Mouse (Mus musculus) left cerebral cortex, adult 2 months (tissue): ENCODE measurements at regions not wholly inside any gene's neighbourhood (a gene's known extent, or its start where the extent isn't known, plus 50 kb on each side); places are given as distances from the start of the nearest gene placed in this dataset.

Experiments
- DNase-seq, 2 experiments: peaks; one replicate each; pipeline ENCODE4 v3.0.0; 2021 to 2022; ENCODE audit warnings: low spot score in 2 of 2, mixed read lengths in 1 of 2; ENCODE audit errors: extremely low spot score in 1 of 2
- H3K27ac ChIP-seq: fragments of 200-600 bp; 2 replicates; pipeline ENCODE4 v1.8.1; 2022
- H3K4me3 ChIP-seq: fragments of 200-600 bp; 2 replicates; pipeline ENCODE4 v1.8.1; 2022
- CTCF ChIP-seq: fragments of 200-600 bp; IDR thresholded peaks from 2 replicates; pipeline ENCODE4 v1.8.1; 2022; ENCODE audit warnings: antibody characterized with exemption, mild to moderate bottlenecking, moderate library complexity
- intact Hi-C: fragments of 180-260 bp; cut with DNase I; formaldehyde crosslinking; loops from one replicate; pipeline ENCODE4 v1.15.1; 2025

GRCm38 (mm10) chr9:94424438-94425135, 113.3 kb downstream of the 1190002N15Rik start:
- no peak for DNase-seq
- TF ChIP-seq CTCF = no peak
- intact Hi-C loops = no loop called here
- no peak overlapping the region for H3K4me3 ChIP-seq
- H3K27ac ChIP-seq = no peak overlapping the region

GRCm38 (mm10) chr9:94410546-94410945, 127.3 kb downstream of the 1190002N15Rik start:
- DNase-seq = no peak
- intact Hi-C loops = no loop called here
- Histone ChIP-seq H3K4me3 (no peak overlapping the region), H3K27ac (no peak overlapping the region)
- TF ChIP-seq CTCF = no peak

GRCm38 (mm10) chr9:94410042-94410441, 127.8 kb downstream of the 1190002N15Rik start:
- no peak for DNase-seq
- intact Hi-C loops = no loop called here
- no peak overlapping the region for H3K4me3 ChIP-seq

GRCm38 (mm10) chr9:94408635-94409323, 129.1 kb downstream of the 1190002N15Rik start:
- intact Hi-C loops = no loop called here
- no peak for TF ChIP-seq CTCF

More at GRCm38 (mm10) chr9:94410042-94410441, 127.8 kb downstream of the 1190002N15Rik start:
- no peak overlapping the region for H3K27ac ChIP-seq
- TF ChIP-seq CTCF = no peak

GRCm38 (mm10) chr9:94407671-94408070, 130.2 kb downstream of the 1190002N15Rik start:
- H3K4me3 ChIP-seq = no peak overlapping the region
- intact Hi-C loops = no loop called here
- no peak overlapping the region for H3K27ac ChIP-seq
- no peak for DNase-seq
- no peak for TF ChIP-seq CTCF

More at GRCm38 (mm10) chr9:94408635-94409323, 129.1 kb downstream of the 1190002N15Rik start:
- no peak for DNase-seq
- Histone ChIP-seq H3K4me3 (no peak overlapping the region), H3K27ac (no peak overlapping the region)

GRCm38 (mm10) chr9:94404551-94404950, 133.3 kb downstream of the 1190002N15Rik start:
- TF ChIP-seq CTCF = no peak
- no peak for DNase-seq
- Histone ChIP-seq H3K27ac (no peak overlapping the region), H3K4me3 (no peak overlapping the region)
- intact Hi-C loops = no loop called here

- Histone ChIP-seq H3K4me3 (no peak overlapping the region), H3K27ac (no peak overlapping the region)
- no peak for TF ChIP-seq CTCF
- no peak for DNase-seq
- intact Hi-C loops = no loop called here
Measured at GRCm38 (mm10) chr9:94400596-94400995, 137.3 kb downstream of the 1190002N15Rik start.

- no peak for TF ChIP-seq CTCF
- Histone ChIP-seq H3K4me3 (no peak overlapping the region), H3K27ac (no peak overlapping the region)
- DNase-seq = no peak
- intact Hi-C loops = no loop called here
Measured at GRCm38 (mm10) chr9:94395215-94395614, 142.7 kb downstream of the 1190002N15Rik start.

- intact Hi-C loops = no loop called here
- Histone ChIP-seq H3K27ac (no peak overlapping the region), H3K4me3 (no peak overlapping the region)
- TF ChIP-seq CTCF = no peak
- no peak for DNase-seq
Measured at GRCm38 (mm10) chr9:94386190-94386589, 151.7 kb downstream of the 1190002N15Rik start.

GRCm38 (mm10) chr9:94382293-94382692, 155.6 kb downstream of the 1190002N15Rik start:
- TF ChIP-seq CTCF = no peak
- Histone ChIP-seq H3K27ac (no peak overlapping the region), H3K4me3 (no peak overlapping the region)
- intact Hi-C loops = no loop called here
- DNase-seq = no peak

GRCm38 (mm10) chr9:94378835-94379234, 159.0 kb downstream of the 1190002N15Rik start:
- TF ChIP-seq CTCF = no peak

GRCm38 (mm10) chr9:94378291-94378690, 159.6 kb downstream of the 1190002N15Rik start:
- Histone ChIP-seq H3K4me3 (no peak overlapping the region), H3K27ac (no peak overlapping the region)
- DNase-seq = no peak
- TF ChIP-seq CTCF = no peak
- intact Hi-C loops = no loop called here

More at GRCm38 (mm10) chr9:94378835-94379234, 159.0 kb downstream of the 1190002N15Rik start:
- no peak overlapping the region for H3K4me3 ChIP-seq
- intact Hi-C loops = no loop called here
- no peak overlapping the region for H3K27ac ChIP-seq
- no peak for DNase-seq
